Mouse (Mus musculus) hindbrain, postnatal 0 days (tissue): ENCODE results near the gene Hnrnpul2. TPM values are rescaled to one million over a fixed set of nuclear protein-coding genes. Genes with fewer than 3 reads are reported as not detected.

ENCODE experiments used
- ATAC-seq: fragments of 200-750 bp; cut with Nextera tagmentation; 2 replicates; pipeline ENCODE4 v1.8.0; 2017; ENCODE audit warnings: mild to moderate bottlenecking, moderate TSS enrichment, moderate library complexity
- DNase-seq: peaks from one replicate; pipeline ENCODE4 v3.0.0-alpha.2; 2015; ENCODE audit warnings: low spot score
- H3K27ac ChIP-seq: fragments of 300-500 bp; sonication (generic); 2 replicates; pipeline ENCODE4 v1.5.1; 2014; ENCODE audit warnings: mild to moderate bottlenecking
- H3K27me3 ChIP-seq: fragments of 300-500 bp; sonication (generic); 2 replicates; pipeline ENCODE4 v1.6.1; 2014; ENCODE audit warnings: low read length, mixed read lengths; ENCODE audit not compliant: insufficient read depth
- H3K36me3 ChIP-seq: fragments of 300-500 bp; sonication (generic); 2 replicates; pipeline ENCODE4 v1.6.1; 2014; ENCODE audit warnings: low read length, mixed read lengths; ENCODE audit not compliant: insufficient read depth
- H3K4me1 ChIP-seq: fragments of 300-500 bp; sonication (generic); 2 replicates; pipeline ENCODE4 v1.6.1; 2014; ENCODE audit warnings: antibody characterized with exemption, low read length, mixed read lengths; ENCODE audit not compliant: insufficient read depth
- H3K4me2 ChIP-seq: fragments of 300-500 bp; sonication (generic); 2 replicates; pipeline ENCODE4 v1.6.1; 2014; ENCODE audit warnings: low read depth, mild to moderate bottlenecking, low read length, moderate library complexity, mixed read lengths
- H3K4me3 ChIP-seq: fragments of 300-500 bp; sonication (generic); 2 replicates; pipeline ENCODE4 v1.5.1; 2014; ENCODE audit warnings: low read length
- H3K9ac ChIP-seq: fragments of 300-500 bp; sonication (generic); replicated peaks from 2 replicates; pipeline ENCODE4 v1.6.1; 2014; ENCODE audit warnings: mild to moderate bottlenecking, low read length, moderate library complexity, mixed read lengths
- H3K9me3 ChIP-seq: fragments of 300-500 bp; sonication (generic); 2 replicates; pipeline ENCODE4 v1.6.1; 2016; ENCODE audit warnings: low read length, mixed read lengths
- CTCF ChIP-seq: IDR thresholded peaks from 2 replicates; pipeline ENCODE4 v1.5.1; 2016; ENCODE audit warnings: antibody characterized with exemption, control low read depth, low read depth
- WGBS: fragments of 180-500 bp; shearing (Covaris S2); extraction: QIAGEN DNeasy Blood & Tissue Kit; methylation state at CpG from one replicate; pipeline ENCODE4 v1.1.7; 2014; 5-methylcytosine and 5-hydroxymethylcytosine counted together
- polyA plus RNA-seq: library from polyadenylated mRNA; unstranded; fragments of >200 nt; fragmentation: Nextera tagmentation; extraction: Ambion mirVana; gene quantifications from 2 replicates; pipeline ENCODE4 v1.2.1, GENCODE M21; 2015
- total RNA-seq: library from RNA; depleted of rRNA; stranded (reverse); fragments of >200 nt; gene quantifications from 2 replicates; pipeline ENCODE4 v1.2.3, GENCODE M21; 2014; rRNA removed

The Hnrnpul2 gene
- total and polyA plus RNA-seq, 2 experiments from 2014 or later, result 5.6 to 19.7 TPM

DNA sequence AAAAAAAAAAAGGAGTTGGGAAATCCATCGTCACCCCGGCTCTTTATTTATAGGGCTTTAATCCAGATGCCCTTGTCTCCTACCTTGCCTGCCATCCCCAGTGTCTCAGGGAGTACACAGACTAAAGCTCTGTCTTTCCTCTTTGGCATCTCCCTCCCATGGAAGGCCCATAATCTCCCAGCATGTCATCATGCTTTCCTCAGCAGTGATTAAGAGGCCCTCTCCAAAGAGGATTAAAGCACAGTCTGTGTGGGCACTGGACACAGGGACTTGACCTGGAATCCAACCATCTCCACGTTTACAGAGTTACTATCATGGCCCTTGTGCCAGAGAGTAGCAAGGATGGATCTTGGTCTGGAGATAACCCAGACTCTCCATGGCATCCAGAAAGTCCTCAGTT, 63.8 kb downstream of the Hnrnpul2 start, which contains the start of the genes Lbhd1 and Gm49403:
TSS of gene Lbhd1 (plus strand) at position 117 of the 400 bp plus-strand sequence.
TSS of gene Gm49403 (plus strand) at position 315 of the 400 bp plus-strand sequence.
- Histone ChIP-seq H3K27me3 (no peaks in the 10 kb centered on the region), H3K9me3 (no peaks in the 10 kb centered on the region), H3K4me1 (peaks cover 11% of the 10 kb centered on the region), H3K4me2 (no peak within 1 kb of the TSS), H3K9ac (no peak within 1 kb of the TSS), H3K27ac (no peak within 1 kb of the TSS), H3K4me3 (no peak within 1 kb of the TSS), H3K36me3 (no peaks in the 10 kb centered on the region)
- 73% methylated on average over 3 of the region's 3 CpGs for WGBS
- no peak for DNase-seq
- no peak for ATAC-seq
- TF ChIP-seq CTCF, result no peak

Other genes starting within 250 kb of the Hnrnpul2 start
Only the 30 nearest of the 33 such genes appear.
- gene Chrm1, start 156.2 kb upstream of the Hnrnpul2 start, total RNA-seq, result 1.3 and 2.4 TPM in 2 replicates
- 0.80 and 0.88 TPM in 2 replicates for gene Chrm1, start 156.2 kb upstream of the Hnrnpul2 start, polyA plus RNA-seq
- gene Slc3a2, start 96.6 kb upstream of the Hnrnpul2 start, total RNA-seq, result 154 and 155 TPM in 2 replicates
- 235 and 250 TPM in 2 replicates for gene Slc3a2, start 96.6 kb upstream of the Hnrnpul2 start, polyA plus RNA-seq
- gene Wdr74, start 84.2 kb upstream of the Hnrnpul2 start, total RNA-seq, result 46.7 and 49.7 TPM in 2 replicates
- gene Wdr74, start 84.2 kb upstream of the Hnrnpul2 start, polyA plus RNA-seq, result 78.7 and 79.2 TPM in 2 replicates
- gene 1700092M07Rik, start 79.3 kb upstream of the Hnrnpul2 start, total RNA-seq, result not detected in 2 replicates
- gene 1700092M07Rik, start 79.3 kb upstream of the Hnrnpul2 start, polyA plus RNA-seq, result 0.66 and 0.85 TPM in 2 replicates
- gene Stx5a, start 78.6 kb upstream of the Hnrnpul2 start, total RNA-seq, result 84.4 and 110 TPM in 2 replicates
- gene Stx5a, start 78.6 kb upstream of the Hnrnpul2 start, polyA plus RNA-seq, result 95.3 and 104 TPM in 2 replicates
- 47.7 and 51.3 TPM in 2 replicates for gene Nxf1, start 62.9 kb upstream of the Hnrnpul2 start, total RNA-seq
- gene Nxf1, start 62.9 kb upstream of the Hnrnpul2 start, polyA plus RNA-seq, result 88.3 and 89.5 TPM in 2 replicates
- gene Tmem223, start 49.0 kb upstream of the Hnrnpul2 start, total RNA-seq, result 269 and 347 TPM in 2 replicates
- gene Tmem223, start 49.0 kb upstream of the Hnrnpul2 start, polyA plus RNA-seq, result 233 and 258 TPM in 2 replicates
- 29.5 and 31.0 TPM in 2 replicates for gene Tmem179b, start 45.5 kb upstream of the Hnrnpul2 start, total RNA-seq
- gene Tmem179b, start 45.5 kb upstream of the Hnrnpul2 start, polyA plus RNA-seq, result 27.0 and 27.7 TPM in 2 replicates
- 30.1 and 38.9 TPM in 2 replicates for gene Taf6l, start 33.6 kb upstream of the Hnrnpul2 start, total RNA-seq
- gene Taf6l, start 33.6 kb upstream of the Hnrnpul2 start, polyA plus RNA-seq, result 23.3 and 25.9 TPM in 2 replicates
- gene Polr2g, start 21.4 kb upstream of the Hnrnpul2 start, total RNA-seq, result 52.7 and 78.3 TPM in 2 replicates
- 171 and 178 TPM in 2 replicates for gene Polr2g, start 21.4 kb upstream of the Hnrnpul2 start, polyA plus RNA-seq
- 5.0 and 7.5 TPM in 2 replicates for gene Zbtb3, start 17.5 kb upstream of the Hnrnpul2 start, total RNA-seq
- 4.4 and 4.7 TPM in 2 replicates for gene Zbtb3, start 17.5 kb upstream of the Hnrnpul2 start, polyA plus RNA-seq
- gene Ttc9c, start 677 bp upstream of the Hnrnpul2 start, total RNA-seq, result 41.0 and 55.2 TPM in 2 replicates
- 41.1 and 42.5 TPM in 2 replicates for gene Ttc9c, start 677 bp upstream of the Hnrnpul2 start, polyA plus RNA-seq
- gene AC129217.1, start 9.8 kb downstream of the Hnrnpul2 start, total RNA-seq, result not detected in 2 replicates
- gene AC129217.1, start 9.8 kb downstream of the Hnrnpul2 start, polyA plus RNA-seq, result not detected in 2 replicates
- 132 and 146 TPM in 2 replicates for gene Bscl2, start 17.5 kb downstream of the Hnrnpul2 start, total RNA-seq
- gene Bscl2, start 17.5 kb downstream of the Hnrnpul2 start, polyA plus RNA-seq, result 104 and 107 TPM in 2 replicates
- 93.2 and 99.7 TPM in 2 replicates for gene Gng3, start 19.2 kb downstream of the Hnrnpul2 start, total RNA-seq
- 591 and 626 TPM in 2 replicates for gene Gng3, start 19.2 kb downstream of the Hnrnpul2 start, polyA plus RNA-seq
- gene Lrrn4cl, start 30.8 kb downstream of the Hnrnpul2 start, total RNA-seq, result 1.6 TPM in 2 replicates
- gene Lrrn4cl, start 30.8 kb downstream of the Hnrnpul2 start, polyA plus RNA-seq, result 1.5 and 1.8 TPM in 2 replicates
- gene Ubxn1, start 51.5 kb downstream of the Hnrnpul2 start, total RNA-seq, result 60.8 and 67.7 TPM in 2 replicates
- 158 and 164 TPM in 2 replicates for gene Ubxn1, start 51.5 kb downstream of the Hnrnpul2 start, polyA plus RNA-seq
- gene Uqcc3, start 60.9 kb downstream of the Hnrnpul2 start, total RNA-seq, result 17.9 and 21.1 TPM in 2 replicates
- 64.9 and 77.0 TPM in 2 replicates for gene Uqcc3, start 60.9 kb downstream of the Hnrnpul2 start, polyA plus RNA-seq
- 3.3 and 5.5 TPM in 2 replicates for gene Lbhd1, start 63.7 kb downstream of the Hnrnpul2 start, total RNA-seq
- gene Lbhd1, start 63.7 kb downstream of the Hnrnpul2 start, polyA plus RNA-seq, result 26.4 and 37.8 TPM in 2 replicates
- gene Gm49403, start 63.9 kb downstream of the Hnrnpul2 start, total RNA-seq, result not detected in 2 replicates
- gene Gm49403, start 63.9 kb downstream of the Hnrnpul2 start, polyA plus RNA-seq, result not detected in 2 replicates
- 13.6 and 29.8 TPM in 2 replicates for gene 1810009A15Rik, start 68.8 kb downstream of the Hnrnpul2 start, total RNA-seq
- 37.7 and 38.6 TPM in 2 replicates for gene 1810009A15Rik, start 68.8 kb downstream of the Hnrnpul2 start, polyA plus RNA-seq
- 0.52 and 2.7 TPM in 2 replicates for gene Gm49416, start 68.9 kb downstream of the Hnrnpul2 start, total RNA-seq
- not detected in 2 replicates for gene Gm49416, start 68.9 kb downstream of the Hnrnpul2 start, polyA plus RNA-seq
- gene Ints5, start 73.0 kb downstream of the Hnrnpul2 start, total RNA-seq, result 40.8 and 46.3 TPM in 2 replicates
- gene Ints5, start 73.0 kb downstream of the Hnrnpul2 start, polyA plus RNA-seq, result 23.2 and 23.8 TPM in 2 replicates
- gene Ganab, start 78.1 kb downstream of the Hnrnpul2 start, total RNA-seq, result 103 and 110 TPM in 2 replicates
- 55.5 and 55.6 TPM in 2 replicates for gene Ganab, start 78.1 kb downstream of the Hnrnpul2 start, polyA plus RNA-seq
- gene B3gat3, start 100.4 kb downstream of the Hnrnpul2 start, total RNA-seq, result 88.7 and 97.5 TPM in 2 replicates
- 80.9 and 92.3 TPM in 2 replicates for gene B3gat3, start 100.4 kb downstream of the Hnrnpul2 start, polyA plus RNA-seq
- gene Rom1, start 109.3 kb downstream of the Hnrnpul2 start, total RNA-seq, result 5.7 and 6.0 TPM in 2 replicates
- gene Rom1, start 109.3 kb downstream of the Hnrnpul2 start, polyA plus RNA-seq, result 3.5 and 4.0 TPM in 2 replicates
- gene Eml3, start 109.5 kb downstream of the Hnrnpul2 start, total RNA-seq, result 8.3 and 8.6 TPM in 2 replicates
- 11.0 and 11.8 TPM in 2 replicates for gene Eml3, start 109.5 kb downstream of the Hnrnpul2 start, polyA plus RNA-seq
- 65.1 and 71.4 TPM in 2 replicates for gene Mta2, start 121.9 kb downstream of the Hnrnpul2 start, total RNA-seq
- gene Mta2, start 121.9 kb downstream of the Hnrnpul2 start, polyA plus RNA-seq, result 75.2 and 78.8 TPM in 2 replicates
- 20.8 and 23.4 TPM in 2 replicates for gene Tut1, start 133.8 kb downstream of the Hnrnpul2 start, total RNA-seq
- gene Tut1, start 133.8 kb downstream of the Hnrnpul2 start, polyA plus RNA-seq, result 16.0 and 16.2 TPM in 2 replicates
- 442 and 469 TPM in 2 replicates for gene Eef1g, start 147.0 kb downstream of the Hnrnpul2 start, total RNA-seq
- 256 and 260 TPM in 2 replicates for gene Eef1g, start 147.0 kb downstream of the Hnrnpul2 start, polyA plus RNA-seq